Mouse (Mus musculus): ENCODE results near the gene Hsd17b1.

Gene Hsd17b1

GRCm38 (mm10) chr11:101078121-101078520, at the start of gene Hsd17b1:
Hsd17b1 (plus strand) TSS chr11:101078411.
- DNase-seq (ENCODE audit: extremely low read depth, low read depth): no peak

GRCm38 (mm10) chr11:101029320-101029719, 48.9 kb upstream of the Hsd17b1 start:
- DNase-seq (ENCODE audit: extremely low read depth, low read depth): no peak

- no peak for DNase-seq (ENCODE audit: extremely low read depth, low read depth)
Observed at GRCm38 (mm10) chr11:101030136-101030807, 47.9 kb upstream of the Hsd17b1 start.

- no peak for DNase-seq (ENCODE audit: extremely low read depth, low read depth)
Observed at GRCm38 (mm10) chr11:101030808-101031156, 47.4 kb upstream of the Hsd17b1 start.

- no peak for DNase-seq (ENCODE audit: extremely low read depth, low read depth)
Observed at GRCm38 (mm10) chr11:101031470-101031869, 46.7 kb upstream of the Hsd17b1 start.

- no peak for DNase-seq (ENCODE audit: extremely low read depth, low read depth)
Observed at GRCm38 (mm10) chr11:101033856-101034500, 44.2 kb upstream of the Hsd17b1 start.

GRCm38 (mm10) chr11:101034614-101035327, 43.4 kb upstream of the Hsd17b1 start:
- DNase-seq (ENCODE audit: extremely low read depth, low read depth): no peak

- DNase-seq (ENCODE audit: extremely low read depth, low read depth): no peak
Observed at GRCm38 (mm10) chr11:101035328-101035695, 42.9 kb upstream of the Hsd17b1 start.

GRCm38 (mm10) chr11:101037795-101038194, 40.4 kb upstream of the Hsd17b1 start:
- no peak for DNase-seq (ENCODE audit: extremely low read depth, low read depth)

GRCm38 (mm10) chr11:101045826-101046225, 32.4 kb upstream of the Hsd17b1 start:
- DNase-seq (ENCODE audit: extremely low read depth, low read depth): no peak

GRCm38 (mm10) chr11:101046440-101046839, 31.8 kb upstream of the Hsd17b1 start:
- DNase-seq (ENCODE audit: extremely low read depth, low read depth): no peak

GRCm38 (mm10) chr11:101047502-101047901, 30.7 kb upstream of the Hsd17b1 start:
- DNase-seq (ENCODE audit: extremely low read depth, low read depth): no peak

- no peak for DNase-seq (ENCODE audit: extremely low read depth, low read depth)
Observed at GRCm38 (mm10) chr11:101050359-101050758, 27.9 kb upstream of the Hsd17b1 start.

- no peak for DNase-seq (ENCODE audit: extremely low read depth, low read depth)
Observed at GRCm38 (mm10) chr11:101051051-101051493, 27.1 kb upstream of the Hsd17b1 start.

GRCm38 (mm10) chr11:101051617-101052016, 26.6 kb upstream of the Hsd17b1 start:
- DNase-seq (ENCODE audit: extremely low read depth, low read depth): no peak

- DNase-seq (ENCODE audit: extremely low read depth, low read depth): no peak
Observed at GRCm38 (mm10) chr11:101052751-101053473, 25.3 kb upstream of the Hsd17b1 start.

GRCm38 (mm10) chr11:101053974-101054373, 24.2 kb upstream of the Hsd17b1 start:
- no peak for DNase-seq (ENCODE audit: extremely low read depth, low read depth)

GRCm38 (mm10) chr11:101055418-101055817, 22.8 kb upstream of the Hsd17b1 start:
- no peak for DNase-seq (ENCODE audit: extremely low read depth, low read depth)

- no peak for DNase-seq (ENCODE audit: extremely low read depth, low read depth)
Observed at GRCm38 (mm10) chr11:101056885-101057284, 21.3 kb upstream of the Hsd17b1 start.

GRCm38 (mm10) chr11:101057860-101058259, 20.4 kb upstream of the Hsd17b1 start:
- no peak for DNase-seq (ENCODE audit: extremely low read depth, low read depth)

GRCm38 (mm10) chr11:101058726-101059125, 19.5 kb upstream of the Hsd17b1 start:
- DNase-seq (ENCODE audit: extremely low read depth, low read depth): no peak

GRCm38 (mm10) chr11:101059473-101059872, 18.7 kb upstream of the Hsd17b1 start:
- DNase-seq (ENCODE audit: extremely low read depth, low read depth): no peak
